Mouse (Mus musculus) kidney, adult 2 months (tissue): ENCODE data around the gene Gm10160.

Experiments
- CTCF ChIP-seq: fragments of 200-500 bp; conservative IDR thresholded peaks from 2 replicates; pipeline ENCODE4 v1.5.1; 2011; ENCODE audit warnings: low read depth, mild to moderate bottlenecking, control low read depth, low read length, moderate library complexity, mixed read lengths; ENCODE audit not compliant: insufficient read depth, insufficient read length
- POLR2A ChIP-seq: fragments of 200-500 bp; IDR thresholded peaks from one replicate; pipeline ENCODE4 v1.6.1; 2011; ENCODE audit warnings: low read depth, low read length, control low read depth

DNA sequence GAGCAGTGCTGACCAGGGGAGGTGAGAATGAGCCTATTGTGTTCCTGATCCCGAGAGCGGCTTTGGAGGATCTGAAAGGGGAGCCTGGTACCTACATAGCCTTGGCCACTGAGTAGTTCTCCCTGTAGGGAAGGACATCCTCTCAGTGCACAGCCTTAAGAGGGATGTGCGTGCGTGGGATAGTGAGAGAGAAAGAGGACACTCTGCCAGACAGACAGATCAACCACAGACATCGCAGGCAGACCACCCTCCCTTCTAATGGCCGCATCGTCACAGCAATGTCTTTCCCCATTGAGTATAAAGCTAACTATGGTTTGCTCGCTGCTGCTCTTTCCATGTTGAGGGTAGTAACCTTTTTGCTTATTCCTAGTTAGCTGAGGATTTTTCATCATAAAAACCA is 11.7 kb downstream of the Gm10160 start:
- TF ChIP-seq POLR2A (no peak), CTCF (no peak)
